Mouse (Mus musculus) embryonic facial prominence, embryonic 15.5 days (tissue): ENCODE measurements around the gene Jup. TPM values are rescaled to one million over a fixed set of nuclear protein-coding genes. Genes with fewer than 3 reads are reported as not detected.

ENCODE experiments used
- ATAC-seq: fragments of 200-750 bp; cut with Nextera tagmentation; 2 replicates; pipeline ENCODE4 v1.8.0; 2017; ENCODE audit warnings: low read depth, moderate TSS enrichment; ENCODE audit not compliant: insufficient number of reproducible peaks, low FRiP score, low TSS enrichment
- H3K27ac ChIP-seq: fragments of 300-500 bp; sonication (generic); replicated peaks from 2 replicates; pipeline ENCODE4 v1.5.1; 2015; ENCODE audit warnings: mild to moderate bottlenecking, inconsistent platforms
- H3K27me3 ChIP-seq: fragments of 300-500 bp; sonication (generic); 2 replicates; pipeline ENCODE4 v1.6.1; 2015; ENCODE audit warnings: inconsistent platforms
- H3K36me3 ChIP-seq: fragments of 300-500 bp; sonication (generic); 2 replicates; pipeline ENCODE4 v1.6.1; 2015; ENCODE audit warnings: mild to moderate bottlenecking, inconsistent platforms
- H3K4me1 ChIP-seq: fragments of 300-500 bp; sonication (generic); 2 replicates; pipeline ENCODE4 v1.6.1; 2015; ENCODE audit warnings: inconsistent platforms
- H3K4me2 ChIP-seq: fragments of 300-500 bp; sonication (generic); replicated peaks from 2 replicates; pipeline ENCODE4 v1.6.1; 2015; ENCODE audit warnings: mild to moderate bottlenecking, inconsistent platforms
- H3K4me3 ChIP-seq: fragments of 300-500 bp; sonication (generic); replicated peaks from 2 replicates; pipeline ENCODE4 v1.5.1; 2015; ENCODE audit warnings: mild to moderate bottlenecking, inconsistent platforms
- H3K9ac ChIP-seq: fragments of 300-500 bp; sonication (generic); 2 replicates; pipeline ENCODE4 v1.6.1; 2015; ENCODE audit warnings: inconsistent platforms
- H3K9me3 ChIP-seq: fragments of 300-500 bp; sonication (generic); replicated peaks from 2 replicates; pipeline ENCODE4 v1.6.1; 2016; ENCODE audit warnings: inconsistent platforms
- WGBS: fragments of 180-500 bp; shearing (Covaris S2); methylation state at CpG from one replicate; pipeline ENCODE4 v1.1.7; 2015; 5-methylcytosine and 5-hydroxymethylcytosine counted together
- polyA plus RNA-seq: library from polyadenylated mRNA; unstranded; fragments of >200 nt; fragmentation: Nextera tagmentation; extraction: Ambion mirVana; gene quantifications from 2 replicates; pipeline ENCODE4 v1.2.1, GENCODE M21; 2015

The Jup gene
- polyA plus RNA-seq, 1 experiment from 2014 or later: 256 TPM

- peak overlapping the region; percentile 82 for H3K27ac ChIP-seq
- H3K4me2 ChIP-seq: peak overlapping the region; percentile 29
- peaks cover 55% of the 10 kb centered on the region for H3K4me1 ChIP-seq
Observed at GRCm38 (mm10) chr11:100387589-100388375, 9.8 kb downstream of the Jup start.

GRCm38 (mm10) chr11:100387111-100387510, 10.5 kb downstream of the Jup start:
- no peaks in the 10 kb centered on the region for H3K9me3 ChIP-seq
- peak overlapping the region; percentile 29; the same call in 1 of the 2 replicates for H3K4me2 ChIP-seq
- WGBS: 75% methylated on average over 6 of the region's 6 CpGs
- peak overlapping the region; percentile 82 for H3K27ac ChIP-seq
- H3K9ac ChIP-seq: no peak overlapping the region
- H3K27me3 ChIP-seq: no peaks in the 10 kb centered on the region
- no peak for ATAC-seq
- H3K4me3 ChIP-seq: no peak overlapping the region
- H3K4me1 ChIP-seq: peaks cover 49% of the 10 kb centered on the region
- peaks cover 37% of the 10 kb centered on the region for H3K36me3 ChIP-seq

More at GRCm38 (mm10) chr11:100387589-100388375, 9.8 kb downstream of the Jup start:
- H3K9me3 ChIP-seq: no peaks in the 10 kb centered on the region
- no peak overlapping the region for H3K9ac ChIP-seq
- no peaks in the 10 kb centered on the region for H3K27me3 ChIP-seq
- H3K4me3 ChIP-seq: 0 out of 2 replicates have a peak overlapping the region, but pooled peaks have one; percentile 6
- WGBS: 24% methylated on average over 14 of the region's 14 CpGs
- peak; percentile 48; the same call in 1 of the 2 replicates for ATAC-seq
- peaks cover 31% of the 10 kb centered on the region for H3K36me3 ChIP-seq

- peaks cover 49% of the 10 kb centered on the region for H3K4me1 ChIP-seq
Observed at GRCm38 (mm10) chr11:100386586-100386985, 11.0 kb downstream of the Jup start.

GRCm38 (mm10) chr11:100385016-100385415, 12.5 kb downstream of the Jup start:
- Histone ChIP-seq H3K9me3 (no peaks in the 10 kb centered on the region), H3K27ac (no peak overlapping the region), H3K9ac (no peak overlapping the region), H3K4me3 (no peak overlapping the region), H3K27me3 (no peaks in the 10 kb centered on the region), H3K4me1 (peaks cover 35% of the 10 kb centered on the region), H3K4me2 (no peak overlapping the region), H3K36me3 (peaks cover 56% of the 10 kb centered on the region)
- ATAC-seq: no peak
- 91% methylated on average over 3 of the region's 3 CpGs for WGBS

More at GRCm38 (mm10) chr11:100386586-100386985, 11.0 kb downstream of the Jup start:
- no peak overlapping the region for H3K4me3 ChIP-seq
- WGBS: 44% methylated on average over 5 of the region's 5 CpGs
- H3K36me3 ChIP-seq: peaks cover 42% of the 10 kb centered on the region
- H3K4me2 ChIP-seq: peak overlapping the region; percentile 29; the same call in 1 of the 2 replicates
- H3K27me3 ChIP-seq: no peaks in the 10 kb centered on the region
- ATAC-seq: peak; percentile 68
- no peak overlapping the region for H3K9ac ChIP-seq
- H3K9me3 ChIP-seq: no peaks in the 10 kb centered on the region
- peak overlapping the region; percentile 82 for H3K27ac ChIP-seq

- Histone ChIP-seq H3K9ac (no peak overlapping the region), H3K9me3 (no peaks in the 10 kb centered on the region), H3K36me3 (peaks cover 75% of the 10 kb centered on the region), H3K4me3 (no peak overlapping the region), H3K4me2 (no peak overlapping the region), H3K4me1 (peaks cover 14% of the 10 kb centered on the region), H3K27me3 (no peaks in the 10 kb centered on the region), H3K27ac (no peak overlapping the region)
- WGBS: 88% methylated on average over 6 of the region's 6 CpGs
- no peak for ATAC-seq
Observed at GRCm38 (mm10) chr11:100382682-100383081, 14.9 kb downstream of the Jup start.

GRCm38 (mm10) chr11:100379311-100379710, 18.3 kb downstream of the Jup start:
- peaks cover 85% of the 10 kb centered on the region for H3K36me3 ChIP-seq
- 85% methylated on average over 4 of the region's 4 CpGs for WGBS
- no peaks in the 10 kb centered on the region for H3K4me1 ChIP-seq
- H3K9me3 ChIP-seq: no peaks in the 10 kb centered on the region
- H3K9ac ChIP-seq: no peak overlapping the region
- no peak for ATAC-seq
- H3K27me3 ChIP-seq: no peaks in the 10 kb centered on the region
- H3K4me3 ChIP-seq: no peak overlapping the region
- no peak overlapping the region for H3K4me2 ChIP-seq
- no peak overlapping the region for H3K27ac ChIP-seq

GRCm38 (mm10) chr11:100378446-100378845, 19.1 kb downstream of the Jup start:
- Histone ChIP-seq H3K36me3 (peaks cover 86% of the 10 kb centered on the region), H3K4me1 (no peaks in the 10 kb centered on the region), H3K9ac (no peak overlapping the region), H3K4me3 (no peak overlapping the region), H3K27me3 (no peaks in the 10 kb centered on the region), H3K9me3 (no peaks in the 10 kb centered on the region), H3K27ac (no peak overlapping the region), H3K4me2 (no peak overlapping the region)
- ATAC-seq: no peak
- 88% methylated on average over 5 of the region's 5 CpGs for WGBS

GRCm38 (mm10) chr11:100377989-100378388, 19.6 kb downstream of the Jup start:
- no peak overlapping the region for H3K4me2 ChIP-seq
- WGBS: 92% methylated on average over 14 of the region's 14 CpGs
- no peak overlapping the region for H3K9ac ChIP-seq
- H3K4me3 ChIP-seq: no peak overlapping the region
- H3K27ac ChIP-seq: no peak overlapping the region
- no peaks in the 10 kb centered on the region for H3K4me1 ChIP-seq
- ATAC-seq: no peak
- H3K9me3 ChIP-seq: no peaks in the 10 kb centered on the region
- H3K36me3 ChIP-seq: peaks cover 86% of the 10 kb centered on the region
- H3K27me3 ChIP-seq: no peaks in the 10 kb centered on the region

- H3K27ac ChIP-seq: no peak overlapping the region
- no peaks in the 10 kb centered on the region for H3K4me1 ChIP-seq
- no peak overlapping the region for H3K9ac ChIP-seq
- H3K4me2 ChIP-seq: no peak overlapping the region
- WGBS: 87% methylated on average over 21 of the region's 21 CpGs
- ATAC-seq: no peak
- H3K9me3 ChIP-seq: no peaks in the 10 kb centered on the region
- no peaks in the 10 kb centered on the region for H3K27me3 ChIP-seq
- peaks cover 87% of the 10 kb centered on the region for H3K36me3 ChIP-seq
- no peak overlapping the region for H3K4me3 ChIP-seq
Observed at GRCm38 (mm10) chr11:100376746-100377389, 20.7 kb downstream of the Jup start.

GRCm38 (mm10) chr11:100376005-100376404, 21.6 kb downstream of the Jup start:
- 65% methylated on average over 4 of the region's 4 CpGs for WGBS
- no peaks in the 10 kb centered on the region for H3K4me1 ChIP-seq
- H3K4me2 ChIP-seq: no peak overlapping the region
- H3K36me3 ChIP-seq: peaks cover 89% of the 10 kb centered on the region
- H3K27ac ChIP-seq: no peak overlapping the region
- H3K9me3 ChIP-seq: no peaks in the 10 kb centered on the region
- no peak for ATAC-seq
- no peaks in the 10 kb centered on the region for H3K27me3 ChIP-seq
- H3K4me3 ChIP-seq: no peak overlapping the region
- no peak overlapping the region for H3K9ac ChIP-seq

- Histone ChIP-seq H3K36me3 (peaks cover 88% of the 10 kb centered on the region), H3K4me1 (no peaks in the 10 kb centered on the region), H3K9ac (no peak overlapping the region), H3K9me3 (no peaks in the 10 kb centered on the region), H3K27me3 (no peaks in the 10 kb centered on the region), H3K4me2 (no peak overlapping the region), H3K27ac (no peak overlapping the region), H3K4me3 (no peak overlapping the region)
- WGBS: 87% methylated on average over 9 of the region's 9 CpGs
- no peak for ATAC-seq
Observed at GRCm38 (mm10) chr11:100375127-100375526, 22.4 kb downstream of the Jup start.
